Mouse (Mus musculus): ENCODE measurements around the gene Kifc3.

DNA sequence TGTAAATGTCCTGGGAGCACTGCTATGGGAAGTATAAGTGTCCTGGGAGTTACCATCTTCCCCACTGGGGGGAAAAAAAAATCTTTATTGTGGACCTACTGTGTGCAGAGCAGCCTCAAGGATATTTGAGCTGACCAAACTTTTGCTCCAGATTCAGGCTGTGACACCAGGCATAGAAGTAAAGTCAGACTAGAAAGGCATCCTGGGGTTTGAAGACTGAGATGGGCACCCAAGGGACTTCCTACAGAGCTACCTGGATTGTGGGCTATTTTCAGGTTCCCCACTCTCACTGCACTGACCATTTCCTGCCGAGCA is 63.6 kb downstream of the Kifc3 start:
- TF ChIP-seq POLR2A (IDR thresholded peaks at IDR 0.05; ENCODE audit: extremely low read depth, insufficient read depth, low read length) (no peak), CTCF (IDR thresholded peaks at IDR 0.05; ENCODE audit: low read depth, low read length) (no peak)

All from liver, adult 2 months (tissue).